Mouse (Mus musculus) heart, embryonic 16.5 days (tissue): ENCODE results near the gene Trpm4. TPM values are rescaled to one million over a fixed set of nuclear protein-coding genes. Genes with fewer than 3 reads are reported as not detected.
"Not testable (repeated sequence)": the region's sequence is repeated elsewhere in the genome, so short reads cannot be mapped to it uniquely, and the experiment has no call there.

Experiments used
- ATAC-seq: fragments of 200-750 bp; cut with Nextera tagmentation; replicated peaks from 2 replicates; pipeline ENCODE4 v1.8.0; 2017; ENCODE audit warnings: moderate number of reproducible peaks; ENCODE audit not compliant: insufficient read depth, low FRiP score; ENCODE audit errors: extremely low read depth
- H3K27ac ChIP-seq: fragments of 300-500 bp; sonication (generic); 2 replicates; pipeline ENCODE4 v1.5.1; 2014; ENCODE audit warnings: mild to moderate bottlenecking, low read length, control low read depth, moderate library complexity
- H3K27me3 ChIP-seq: fragments of 300-500 bp; sonication (generic); 2 replicates; pipeline ENCODE4 v1.6.1; 2014; ENCODE audit warnings: low read length, mixed read lengths; ENCODE audit not compliant: control insufficient read depth, insufficient read depth
- H3K36me3 ChIP-seq: fragments of 300-500 bp; sonication (generic); 2 replicates; pipeline ENCODE4 v1.6.1; 2014; ENCODE audit not compliant: control insufficient read depth, insufficient read depth
- H3K4me1 ChIP-seq: fragments of 300-500 bp; sonication (generic); 2 replicates; pipeline ENCODE4 v1.6.1; 2014; ENCODE audit warnings: low read length, mixed read lengths; ENCODE audit not compliant: control insufficient read depth, insufficient read depth
- H3K4me2 ChIP-seq: fragments of 300-500 bp; sonication (generic); 2 replicates; pipeline ENCODE4 v1.6.1; 2014; ENCODE audit warnings: low read depth, mild to moderate bottlenecking, control low read depth, low read length
- H3K4me3 ChIP-seq: fragments of 300-500 bp; sonication (generic); 2 replicates; pipeline ENCODE4 v1.5.1; 2014; ENCODE audit warnings: mild to moderate bottlenecking, control low read depth, low read length
- H3K9ac ChIP-seq: fragments of 300-500 bp; sonication (generic); 2 replicates; pipeline ENCODE4 v1.6.1; 2014; ENCODE audit warnings: low read length, control low read depth
- H3K9me3 ChIP-seq: fragments of 300-500 bp; sonication (generic); replicated peaks from 2 replicates; pipeline ENCODE4 v1.6.1; 2016; ENCODE audit warnings: low read length; ENCODE audit not compliant: control insufficient read depth
- WGBS: fragments of 180-500 bp; shearing (Covaris S2); extraction: QIAGEN DNeasy Blood & Tissue Kit; methylation state at CpG from one replicate; pipeline ENCODE4 v1.1.7; 2014; 5-methylcytosine and 5-hydroxymethylcytosine counted together
- polyA plus RNA-seq: library from polyadenylated mRNA; unstranded; fragments of >200 nt; fragmentation: Nextera tagmentation; extraction: Ambion mirVana; gene quantifications from 2 replicates; pipeline ENCODE4 v1.2.1, GENCODE M21; 2015

Gene Trpm4
- polyA plus RNA-seq, 1 experiment from 2014 or later: 12.4 TPM

- H3K9ac ChIP-seq: peak overlapping the region; percentile 67
- peak overlapping the region; percentile 98 for H3K4me2 ChIP-seq
- H3K4me3 ChIP-seq: peak overlapping the region; percentile 65
- no peaks in the 10 kb centered on the region for H3K9me3 ChIP-seq
- H3K27ac ChIP-seq: peak overlapping the region; percentile 46
- WGBS: under 1% methylated on average over 70 of the region's 70 CpGs
- peaks cover 46% of the 10 kb centered on the region for H3K27me3 ChIP-seq
- peak; percentile 90 for ATAC-seq
- H3K4me1 ChIP-seq: peaks cover 19% of the 10 kb centered on the region
- no peaks in the 10 kb centered on the region for H3K36me3 ChIP-seq
Measured at GRCm38 (mm10) chr7:45367020-45367880, 33.7 kb upstream of the Trpm4 start.

DNA sequence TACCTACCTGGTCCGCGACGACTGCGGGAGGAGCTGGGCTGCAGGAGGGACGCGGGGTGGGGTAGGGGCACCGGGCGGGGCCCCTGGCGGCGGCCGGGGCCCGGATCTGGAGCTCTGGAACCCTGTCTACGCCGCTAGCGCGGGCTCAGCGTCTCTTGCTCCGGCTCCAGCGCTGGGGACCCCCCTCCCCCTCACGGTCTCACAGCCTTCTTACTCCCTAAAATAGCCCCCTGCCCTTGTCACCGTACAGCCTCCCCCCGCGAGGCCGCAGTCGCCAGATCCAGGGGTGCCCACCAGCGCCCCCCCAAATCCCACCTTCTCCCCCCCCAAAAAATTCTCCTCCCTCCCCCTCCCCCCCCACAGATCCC, 33.1 kb upstream of the Trpm4 start, which contains the start of gene Ppfia3:
Ppfia3 (minus strand) TSS at position 368 of the 368 bp plus-strand sequence.
- Histone ChIP-seq H3K36me3 (no peaks in the 10 kb centered on the region), H3K27me3 (peaks cover 53% of the 10 kb centered on the region), H3K4me3 (peak within 1 kb of the TSS; percentile 65), H3K27ac (peak within 1 kb of the TSS; percentile 46), H3K4me2 (peak within 1 kb of the TSS; percentile 98), H3K4me1 (peaks cover 23% of the 10 kb centered on the region), H3K9ac (peak within 1 kb of the TSS; percentile 67), H3K9me3 (no peaks in the 10 kb centered on the region)
- 0% methylated on average over 20 of the region's 26 CpGs for WGBS
- no peak for ATAC-seq

GRCm38 (mm10) chr7:45365742-45366651, 32.4 kb upstream of the Trpm4 start:
- Histone ChIP-seq H3K9ac (peak overlapping the region; percentile 67), H3K27me3 (peaks cover 58% of the 10 kb centered on the region), H3K27ac (no peak overlapping the region), H3K4me1 (peaks cover 26% of the 10 kb centered on the region), H3K4me2 (peak overlapping the region; percentile 98), H3K4me3 (peak overlapping the region; percentile 65), H3K9me3 (no peaks in the 10 kb centered on the region), H3K36me3 (no peaks in the 10 kb centered on the region)
- 5% methylated on average over 35 of the region's 35 CpGs for WGBS
- ATAC-seq: no peak

- H3K27me3 ChIP-seq: peaks cover 62% of the 10 kb centered on the region
- H3K4me3 ChIP-seq: no peak overlapping the region
- no peak for ATAC-seq
- no peaks in the 10 kb centered on the region for H3K36me3 ChIP-seq
- 69% methylated on average over 2 of the region's 2 CpGs for WGBS
- no peak overlapping the region for H3K9ac ChIP-seq
- peaks cover 16% of the 10 kb centered on the region for H3K4me1 ChIP-seq
- no peak overlapping the region for H3K27ac ChIP-seq
- no peak overlapping the region for H3K4me2 ChIP-seq
- no peaks in the 10 kb centered on the region for H3K9me3 ChIP-seq
Measured at GRCm38 (mm10) chr7:45363983-45364382, 30.4 kb upstream of the Trpm4 start.

DNA sequence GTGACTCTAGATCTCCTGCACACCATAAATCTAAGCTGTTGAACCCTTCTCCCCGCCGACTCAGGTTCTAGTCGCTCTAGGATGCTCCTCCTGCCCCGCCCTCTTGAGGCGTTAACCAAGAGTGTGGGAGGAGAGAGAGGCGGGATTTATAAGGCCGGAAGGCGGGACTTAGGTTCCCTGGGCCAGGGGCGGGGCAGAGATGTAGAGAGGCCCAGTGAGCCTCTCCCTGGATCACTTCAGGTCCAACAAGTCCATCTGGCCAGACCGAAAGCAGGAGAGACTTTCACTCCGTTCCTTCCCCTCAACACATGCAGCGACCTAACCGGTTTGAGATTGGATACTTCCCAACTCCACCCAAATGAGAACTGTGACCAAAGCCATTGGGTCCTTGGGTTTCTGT, 29.2 kb upstream of the Trpm4 start:
- no peak overlapping the region for H3K27ac ChIP-seq
- WGBS: 6% methylated on average over 13 of the region's 13 CpGs
- H3K4me2 ChIP-seq: no peak overlapping the region
- no peaks in the 10 kb centered on the region for H3K9me3 ChIP-seq
- H3K27me3 ChIP-seq: peaks cover 57% of the 10 kb centered on the region
- H3K4me3 ChIP-seq: no peak overlapping the region
- H3K36me3 ChIP-seq: no peaks in the 10 kb centered on the region
- peaks cover 14% of the 10 kb centered on the region for H3K4me1 ChIP-seq
- no peak for ATAC-seq
- no peak overlapping the region for H3K9ac ChIP-seq

DNA sequence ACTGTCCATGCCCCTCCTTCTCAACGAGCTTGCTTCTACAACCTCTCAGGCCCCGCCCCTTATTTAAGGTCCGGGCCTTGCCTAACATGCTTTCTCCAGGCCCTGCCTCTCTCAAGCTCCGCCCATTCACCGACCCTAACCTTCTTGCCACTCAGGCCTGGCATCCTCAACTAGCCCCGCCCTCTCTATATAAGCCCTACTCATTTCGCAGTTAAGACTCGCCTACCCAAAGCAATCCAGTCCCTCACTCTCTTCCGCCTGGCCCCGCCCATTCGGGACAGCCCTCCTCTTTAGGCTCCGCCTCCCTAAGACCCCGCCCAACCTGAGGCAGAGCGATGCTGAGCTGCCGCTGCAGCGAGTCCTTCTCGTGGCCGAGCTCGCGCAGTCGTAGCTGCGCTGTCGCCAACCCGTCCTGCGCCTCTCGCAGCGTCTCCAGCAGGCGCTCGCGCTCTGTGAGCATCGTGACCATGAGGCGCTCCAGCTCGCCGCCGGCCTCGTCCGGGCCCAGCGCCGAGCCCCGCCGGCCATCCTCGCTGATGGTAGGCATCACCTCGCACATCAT, 27.7 kb upstream of the Trpm4 start:
- Histone ChIP-seq H3K9me3 (no peaks in the 10 kb centered on the region), H3K27me3 (peaks cover 59% of the 10 kb centered on the region), H3K4me2 (peak overlapping the region; percentile 73), H3K36me3 (no peaks in the 10 kb centered on the region), H3K27ac (no peak overlapping the region), H3K4me1 (peaks cover 10% of the 10 kb centered on the region), H3K4me3 (peak overlapping the region; percentile 46), H3K9ac (0 out of 2 replicates have a peak overlapping the region, but pooled peaks have one; percentile 8)
- peak; percentile 56 for ATAC-seq
- WGBS: under 1% methylated on average over 43 of the region's 43 CpGs

DNA sequence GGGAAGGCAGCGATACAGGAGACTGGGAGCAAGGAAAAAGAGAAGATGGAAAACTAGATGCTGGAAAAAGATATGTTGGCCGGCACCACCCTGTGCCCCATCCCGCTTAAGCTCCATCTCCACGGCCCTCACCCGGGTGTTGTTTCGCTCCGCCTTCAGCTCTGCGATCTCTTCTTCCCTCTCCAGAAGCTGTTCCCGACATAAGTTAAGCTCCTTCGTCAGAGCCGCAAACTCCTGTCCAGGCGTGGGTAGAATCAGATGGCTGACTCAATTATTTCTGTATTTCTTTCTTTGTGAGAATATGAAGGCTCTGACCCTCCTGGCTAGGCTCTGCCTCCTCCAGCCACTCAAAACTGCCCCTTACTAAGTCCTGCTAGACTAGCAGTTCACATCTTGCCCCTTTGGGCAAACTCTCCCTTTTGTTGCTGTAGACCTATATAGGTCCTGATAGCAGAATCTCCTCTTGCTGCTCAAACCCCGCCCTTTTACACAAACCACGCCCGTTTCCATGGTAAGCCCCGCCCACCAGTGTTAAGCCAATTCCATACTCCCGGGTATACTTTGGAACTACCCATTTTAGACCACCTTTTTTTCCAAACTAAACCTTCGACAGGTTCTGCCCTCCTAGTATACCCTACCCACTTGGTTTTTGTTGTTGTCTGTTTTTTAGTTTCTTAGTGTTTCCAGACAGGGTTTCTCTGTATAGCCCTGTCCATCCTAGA, 27.0 kb upstream of the Trpm4 start:
- Histone ChIP-seq H3K4me1 (peaks cover 6% of the 10 kb centered on the region), H3K4me2 (no peak overlapping the region), H3K9ac (no peak overlapping the region), H3K27me3 (peaks cover 58% of the 10 kb centered on the region), H3K27ac (no peak overlapping the region), H3K36me3 (no peaks in the 10 kb centered on the region), H3K4me3 (no peak overlapping the region), H3K9me3 (no peaks in the 10 kb centered on the region)
- no peak for ATAC-seq
- whole genome bisulfite sequencing: 39% methylated on average over 18 of the region's 18 CpGs

- H3K9me3 ChIP-seq, H3K4me1 ChIP-seq, H3K4me3 ChIP-seq, H3K4me2 ChIP-seq, H3K9ac ChIP-seq, H3K27ac ChIP-seq, ATAC-seq, H3K36me3 ChIP-seq: not testable (repeated sequence)
- peaks cover 46% of the 10 kb centered on the region for H3K27me3 ChIP-seq
- 42% methylated on average over 9 of the region's 11 CpGs for WGBS
Measured at GRCm38 (mm10) chr7:45359081-45359480, 25.5 kb upstream of the Trpm4 start.
